Mouse (Mus musculus) ovary, postnatal 36 days (tissue): ENCODE data around the gene Arpc4.

Source experiments
- DNase-seq: peaks from one replicate; pipeline ENCODE4 v3.0.0; 2022; ENCODE audit warnings: low spot score, mixed read lengths

Arpc4 gene

GRCm38 (mm10) chr6:113364518-113365135, 13.3 kb upstream of the Arpc4 start:
- no peak for DNase-seq

DNA sequence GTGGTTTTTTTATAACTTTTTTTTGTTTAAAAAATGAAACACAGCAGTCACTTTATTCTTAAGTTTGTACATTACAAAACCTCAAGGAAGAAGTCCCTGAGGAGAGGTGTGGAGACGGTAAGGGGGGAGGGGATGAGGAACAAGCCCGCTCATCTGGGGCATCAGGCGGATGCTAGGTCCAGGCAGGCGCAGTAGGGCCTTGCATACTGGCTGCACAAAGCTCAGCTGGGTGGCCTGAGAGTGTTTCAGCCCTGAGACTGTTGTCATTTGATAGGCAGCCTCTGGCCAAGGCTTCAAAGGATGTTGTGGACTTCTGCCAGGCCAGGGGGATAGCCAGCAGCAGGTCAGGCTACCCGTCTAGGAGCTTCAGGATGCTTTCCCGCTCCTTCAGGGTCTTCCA, 11.3 kb upstream of the Arpc4 start:
- no peak for DNase-seq

DNA sequence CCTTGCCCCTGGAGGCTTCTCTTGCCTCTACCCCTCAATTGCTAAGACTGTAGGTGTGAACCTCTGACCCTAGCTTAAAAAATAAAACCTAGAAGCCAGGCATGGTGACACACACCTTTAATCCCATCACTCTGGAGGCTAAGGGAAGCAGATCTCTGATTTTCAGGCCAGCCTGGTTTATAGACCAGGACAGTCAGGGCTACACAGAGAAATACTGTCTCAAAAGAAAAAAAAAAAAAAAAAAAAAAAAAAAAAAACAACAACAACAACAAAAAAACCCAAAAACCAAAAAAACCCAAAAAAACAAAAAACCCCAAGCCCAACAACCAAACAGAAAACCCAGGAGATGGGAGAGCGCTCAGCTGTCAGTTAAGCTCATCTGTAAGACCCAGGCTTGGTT, 10.3 kb upstream of the Arpc4 start:
- DNase-seq: no peak

- no peak for DNase-seq
Observed at GRCm38 (mm10) chr6:113368124-113368523, 9.8 kb upstream of the Arpc4 start.

DNA sequence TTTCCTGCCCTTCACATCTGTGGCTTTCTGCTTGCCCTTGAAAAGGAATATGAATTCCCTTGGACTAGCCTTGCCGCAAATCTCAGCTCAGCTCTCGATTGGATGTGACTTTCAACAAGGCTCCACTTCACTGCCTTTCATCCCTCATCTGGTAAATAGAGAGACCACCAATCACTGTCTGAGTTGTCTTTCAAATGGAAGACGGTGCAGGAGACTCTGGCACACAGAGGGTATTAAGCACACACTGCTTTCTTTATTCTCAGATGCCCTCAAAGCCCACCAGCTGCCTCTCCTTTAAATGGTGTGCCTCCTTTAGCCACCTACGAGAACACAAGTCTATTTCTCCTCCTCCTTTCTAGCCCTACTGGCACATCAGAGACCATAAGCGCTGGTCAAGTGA, 9.3 kb upstream of the Arpc4 start:
- no peak for DNase-seq

DNA sequence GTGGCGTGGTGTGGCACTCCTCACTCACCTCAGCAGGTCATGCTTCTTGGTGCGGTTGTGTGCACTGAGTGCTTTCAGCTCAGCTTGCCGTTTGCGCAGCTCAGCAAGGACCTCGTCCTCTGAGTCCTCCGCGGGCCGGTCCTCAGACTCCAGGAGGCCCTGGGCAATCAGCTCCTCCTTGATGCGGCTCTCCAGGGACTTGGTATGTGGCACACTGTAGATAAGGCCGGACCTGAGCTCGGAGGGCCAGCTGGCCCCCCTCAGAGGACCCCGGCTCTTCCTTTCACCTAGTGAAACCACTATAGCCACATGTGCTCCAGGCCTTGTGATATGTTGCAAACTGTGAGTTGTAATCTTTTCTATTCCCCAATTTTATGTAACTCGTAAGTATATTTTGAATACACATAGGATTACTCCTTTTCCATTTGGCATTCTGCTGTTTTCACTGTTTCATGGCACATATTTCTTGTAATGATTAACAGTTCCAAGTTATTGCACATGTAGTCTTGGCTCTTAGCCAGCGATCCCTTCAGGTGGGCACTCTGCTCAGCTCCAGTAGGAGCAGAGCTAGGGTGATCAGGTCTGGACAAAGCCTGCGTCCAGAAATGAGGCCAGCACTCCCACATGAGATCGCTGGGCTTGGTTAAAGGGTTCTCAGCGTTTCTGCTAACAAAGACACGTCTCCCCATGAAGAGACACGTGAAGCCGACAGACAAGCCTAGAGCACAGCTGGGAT, 7.6 kb upstream of the Arpc4 start:
- no peak for DNase-seq

- DNase-seq: no peak
Observed at GRCm38 (mm10) chr6:113373491-113373890, 4.4 kb upstream of the Arpc4 start.

GRCm38 (mm10) chr6:113377172-113377495, 781 bp upstream of the Arpc4 start:
- no peak for DNase-seq

GRCm38 (mm10) chr6:113379246-113379645, 1.3 kb downstream of the Arpc4 start:
- DNase-seq: no peak

DNA sequence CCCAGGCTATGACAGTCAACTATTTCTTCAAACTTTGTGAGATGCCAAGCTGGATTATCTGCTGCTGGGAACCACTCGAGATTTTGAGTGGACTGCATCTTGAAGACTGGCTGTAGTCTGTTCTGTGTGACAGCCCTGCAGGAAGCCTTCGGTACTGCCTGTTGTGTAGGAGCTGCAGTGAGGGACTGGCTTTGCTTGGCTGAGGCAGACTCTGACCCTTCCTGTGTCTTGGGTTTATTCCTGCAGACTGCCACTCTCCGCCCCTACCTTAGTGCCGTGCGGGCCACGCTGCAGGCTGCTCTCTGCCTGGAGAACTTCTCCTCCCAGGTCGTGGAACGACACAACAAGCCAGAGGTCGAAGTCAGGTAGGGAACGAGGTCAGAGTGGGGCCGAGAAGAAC, 2.6 kb downstream of the Arpc4 start:
- no peak for DNase-seq

GRCm38 (mm10) chr6:113384351-113384927, 6.5 kb downstream of the Arpc4 start:
- no peak for DNase-seq

GRCm38 (mm10) chr6:113385160-113385714, 7.3 kb downstream of the Arpc4 start:
- DNase-seq: no peak

DNA sequence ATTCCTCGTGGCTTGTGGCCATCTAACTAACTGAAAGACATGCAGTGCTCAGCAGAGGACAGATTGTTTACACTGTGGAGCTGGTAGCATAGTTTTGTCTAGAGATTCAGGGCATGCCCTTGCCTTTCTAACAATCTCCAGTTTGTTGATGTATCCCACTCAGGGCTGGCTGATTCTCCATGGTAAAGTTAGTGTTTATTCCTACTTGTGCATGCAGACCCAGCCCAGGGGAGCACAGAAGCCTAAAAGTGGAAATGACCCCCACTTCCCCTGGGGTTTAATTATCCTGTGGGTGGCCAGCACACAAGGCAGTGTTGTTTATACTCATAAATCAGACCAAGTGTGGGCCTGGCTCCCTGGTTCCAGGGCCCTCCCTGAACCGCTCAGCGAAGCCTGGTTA, 8.1 kb downstream of the Arpc4 start:
- DNase-seq: peak; percentile 30

- no peak for DNase-seq
Observed at GRCm38 (mm10) chr6:113388960-113389359, 11.0 kb downstream of the Arpc4 start, which contains the start of gene Ttll3. Gene Ttll3, plus strand, starts transcription at chr6:113389260.

DNA sequence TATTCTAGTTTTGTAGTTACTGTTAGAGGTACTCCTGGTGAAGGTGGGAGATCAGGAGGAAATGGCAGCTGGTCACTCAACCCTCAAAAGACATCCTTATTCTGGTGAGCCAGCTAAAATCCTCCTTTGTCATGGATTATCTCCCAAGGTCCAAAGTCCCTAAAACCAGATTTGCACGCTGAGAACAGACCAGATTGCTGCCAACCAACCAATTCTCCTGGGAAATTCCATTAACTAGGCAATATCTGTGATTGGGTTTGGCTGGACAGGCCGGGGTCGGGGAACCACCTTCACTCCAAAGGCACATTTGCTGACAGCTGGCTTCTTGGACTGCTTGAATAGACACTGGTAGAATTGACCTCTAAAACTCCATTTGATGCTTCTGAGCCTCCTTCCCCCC, 12.8 kb downstream of the Arpc4 start:
- no peak for DNase-seq

DNA sequence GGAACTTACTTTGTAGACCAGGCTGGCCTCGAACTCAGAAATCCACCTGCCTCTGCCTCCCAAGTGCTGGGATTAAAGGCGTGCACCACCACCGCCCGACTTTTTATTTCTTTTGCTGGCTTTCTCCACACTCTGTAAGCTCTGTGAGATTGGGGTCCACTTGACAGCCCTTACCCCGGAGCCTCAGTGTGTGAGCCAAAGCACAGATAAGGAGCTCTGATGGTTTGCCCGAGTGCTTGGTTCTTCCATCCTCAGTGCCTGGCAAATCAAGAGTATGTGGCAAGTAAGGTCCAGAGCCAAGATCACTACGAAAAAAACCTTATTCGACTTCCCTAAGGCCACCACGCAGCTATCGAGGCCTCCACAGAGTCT, 14.1 kb downstream of the Arpc4 start:
- no peak for DNase-seq

- DNase-seq: peak; percentile 74
Observed at GRCm38 (mm10) chr6:113392387-113393071, 14.6 kb downstream of the Arpc4 start.

GRCm38 (mm10) chr6:113393951-113394350, 16.0 kb downstream of the Arpc4 start:
- no peak for DNase-seq

DNA sequence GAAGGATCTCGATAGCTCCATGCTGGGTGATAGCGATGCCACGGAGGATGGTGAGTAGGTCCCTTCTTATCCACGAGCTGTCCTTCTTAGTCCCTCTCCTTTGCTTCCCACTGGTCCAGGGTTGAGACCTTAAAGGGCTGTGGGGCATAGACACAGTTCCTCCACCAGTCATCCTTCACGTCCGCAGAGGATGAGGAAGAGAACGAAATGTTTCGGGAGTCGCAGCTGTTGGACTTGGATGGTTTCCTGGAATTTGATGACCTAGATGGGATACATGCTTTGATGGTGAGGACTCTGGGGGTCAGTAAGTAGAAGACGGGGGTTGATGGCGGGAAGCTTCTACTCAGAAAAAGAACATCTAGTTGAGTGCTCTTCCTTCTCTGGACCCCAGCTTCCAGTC, 16.9 kb downstream of the Arpc4 start:
- DNase-seq: no peak

GRCm38 (mm10) chr6:113395501-113395900, 17.6 kb downstream of the Arpc4 start:
- DNase-seq: no peak

DNA sequence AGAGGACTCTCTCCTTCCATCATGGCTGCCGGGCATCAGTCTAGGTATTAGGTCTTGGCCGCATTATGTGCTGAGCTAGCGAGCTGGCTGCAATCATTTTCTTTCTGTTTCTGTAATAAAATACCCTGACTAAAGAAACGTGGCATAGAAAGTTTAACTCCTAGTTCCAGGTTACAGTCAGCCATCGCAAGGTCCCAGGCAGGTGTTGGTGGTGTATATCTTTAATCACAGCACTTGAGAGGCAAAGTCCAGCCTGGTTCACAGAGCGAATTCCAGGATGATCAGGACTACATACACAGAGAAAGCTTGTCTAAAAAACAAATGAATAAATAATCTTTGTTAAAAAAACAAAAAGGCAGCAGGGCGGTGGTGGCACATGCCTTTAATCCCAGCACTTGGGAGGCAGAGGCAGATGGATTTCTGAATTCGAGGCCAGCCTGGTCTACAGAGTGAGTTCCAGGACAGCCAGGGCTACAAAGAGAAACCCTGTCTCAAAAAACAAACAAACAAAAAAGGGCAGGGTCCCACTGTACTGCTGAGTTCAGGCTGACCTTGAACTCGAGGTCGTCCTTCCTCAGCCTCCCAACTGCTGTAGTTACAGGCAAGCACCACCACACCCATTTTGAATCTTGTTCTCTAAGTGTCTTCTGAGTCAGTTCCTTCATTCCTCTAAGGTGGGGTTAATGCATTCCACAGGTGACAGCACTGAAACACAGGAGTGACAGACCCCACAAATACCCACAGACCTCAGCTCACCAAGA, 18.5 kb downstream of the Arpc4 start:
- DNase-seq: no peak

- no peak for DNase-seq
Observed at GRCm38 (mm10) chr6:113402094-113402493, 24.2 kb downstream of the Arpc4 start.
